In genomic region chr19:44363529-44363928, GRCm38 (mm10) we compare ENCODE assay signal across 8 mouse cellular contexts. TPM values are rescaled to one million over a fixed set of nuclear protein-coding genes. Genes with fewer than 3 reads are reported as not detected.
DNase-seq lines count a peak whose midpoint lies in the region; ATAC-seq and TF ChIP-seq lines count a peak whose summit lies in the region.

No protein-coding gene starts in this region.

- no peak for ATAC-seq in forebrain, embryonic 15.5 days (replicated peaks)
- ATAC-seq in megakaryocyte-erythroid progenitor cell, adult 5-6 weeks (replicated peaks; ENCODE audit: low FRiP score, low TSS enrichment, poor library complexity, severe bottlenecking): peak; percentile 93

- no peak overlapping the region for H3K9ac ChIP-seq in forebrain, embryonic 15.5 days (replicated peaks)

- peaks cover 6% of the 10 kb centered on the region; the same call in 1 of the 2 replicates for H3K9me3 ChIP-seq in forebrain, embryonic 10.5 days
- H3K9me3 ChIP-seq in forebrain, embryonic 15.5 days: no peaks in the 10 kb centered on the region

- no peak for TF ChIP-seq POLR2A in bone marrow macrophage, adult 2 months (IDR thresholded peaks at IDR 0.05; ENCODE audit: borderline replicate concordance, low read depth, low read length)

- WGBS in forebrain, embryonic 10.5 days: 22% methylated on average over 13 of the region's 13 CpGs
- 25% methylated on average over 13 of the region's 13 CpGs for WGBS in forebrain, embryonic 15.5 days

- H3K4me1 ChIP-seq in forebrain, embryonic 10.5 days: 0 out of 2 replicates have a peak, but pooled peaks cover 4% of the 10 kb centered on the region
- peaks cover 7% of the 10 kb centered on the region; the same call in 1 of the 2 replicates for H3K4me1 ChIP-seq in forebrain, embryonic 15.5 days
- peaks cover 19% of the 10 kb centered on the region for H3K4me1 ChIP-seq in bone marrow macrophage, adult 2 months (ENCODE audit: control insufficient read depth, insufficient read depth, low read length)

- H3K4me2 ChIP-seq in forebrain, embryonic 15.5 days (replicated peaks): no peak overlapping the region

- no peaks in the 10 kb centered on the region for H3K27me3 ChIP-seq in forebrain, embryonic 10.5 days (ENCODE audit: poor library complexity, severe bottlenecking)
- no peaks in the 10 kb centered on the region for H3K27me3 ChIP-seq in forebrain, embryonic 15.5 days

- no peak overlapping the region for H3K27ac ChIP-seq in forebrain, embryonic 10.5 days
- H3K27ac ChIP-seq in forebrain, embryonic 15.5 days (replicated peaks): no peak overlapping the region
- no peak overlapping the region for H3K27ac ChIP-seq in bone marrow macrophage, adult 2 months (ENCODE audit: insufficient read depth, low read depth, low read length)

- TF ChIP-seq CTCF in bone marrow macrophage, adult 2 months (IDR thresholded peaks at IDR 0.05; ENCODE audit: low read depth, low read length): peak; percentile 94

- no peak overlapping the region; the same call in 1 of the 2 replicates for H3K4me3 ChIP-seq in forebrain, embryonic 10.5 days
- no peak overlapping the region for H3K4me3 ChIP-seq in forebrain, embryonic 15.5 days
- no peak overlapping the region for H3K4me3 ChIP-seq in bone marrow macrophage, adult 2 months (ENCODE audit: insufficient read depth, low read length)

- H3K36me3 ChIP-seq in forebrain, embryonic 10.5 days (replicated peaks): no peaks in the 10 kb centered on the region
- H3K36me3 ChIP-seq in forebrain, embryonic 15.5 days: no peaks in the 10 kb centered on the region

- peak; percentile 75 for DNase-seq in forebrain, embryonic 10.5 days (ENCODE audit: extremely low spot score, low spot score)
- peak; percentile 40 for DNase-seq in fibroblast of lung, adult 2 months (ENCODE audit: low read depth)
- DNase-seq in hindlimb bud, embryonic 11.5 days (ENCODE audit: extremely low spot score, low read depth, low spot score): peak; percentile 47
- DNase-seq in left cerebral cortex, adult 9 months (ENCODE audit: low spot score in 2 of 2): peak; percentile 55 to 70
- DNase-seq in spleen, postnatal 14 days (ENCODE audit: low spot score in 2 of 2): peak; percentile 60 to 84

RNA-seq across cellular contexts. Expression of gene Scd4, which starts 30.6 kb away (rescaled TPM):
- polyA plus RNA-seq in forebrain, embryonic 10.5 days (2016; fragmentation: Nextera tagmentation; extraction: Ambion mirVana): 0.06 TPM in 1 of 2 replicates, not detected in the other
- 0.15 and 0.23 TPM in 2 replicates for polyA plus RNA-seq in forebrain, embryonic 15.5 days (2015; fragmentation: Nextera tagmentation; extraction: Ambion mirVana)
- not detected in 2 replicates for polyA plus RNA-seq in bone marrow macrophage, adult 2 months (2012; ENCODE audit: insufficient read depth, insufficient read length, missing spikeins)
- total RNA-seq in megakaryocyte-erythroid progenitor cell, adult 5-6 weeks (2014; fragmentation: Nextera tagmentation): 0.69 and 2.1 TPM in 2 replicates
- 0.38 TPM in 1 of 2 replicates, not detected in the other for total RNA-seq in megakaryocyte-erythroid progenitor cell, adult 5-6 weeks (2017)

RNA-seq across cellular contexts. Expression of gene Scd1, which starts 44.1 kb away (rescaled TPM):
- polyA plus RNA-seq in forebrain, embryonic 10.5 days (2016; fragmentation: Nextera tagmentation; extraction: Ambion mirVana): 21.8 and 23.4 TPM in 2 replicates
- 3.5 and 4.0 TPM in 2 replicates for polyA plus RNA-seq in forebrain, embryonic 15.5 days (2015; fragmentation: Nextera tagmentation; extraction: Ambion mirVana)
- 1.1 and 2.9 TPM in 2 replicates for polyA plus RNA-seq in bone marrow macrophage, adult 2 months (2012; ENCODE audit: insufficient read depth, insufficient read length, missing spikeins)
- total RNA-seq in megakaryocyte-erythroid progenitor cell, adult 5-6 weeks (2014; fragmentation: Nextera tagmentation): 14.0 and 16.2 TPM in 2 replicates
- 4.3 and 18.8 TPM in 2 replicates for total RNA-seq in megakaryocyte-erythroid progenitor cell, adult 5-6 weeks (2017)
